Mouse (Mus musculus) limb, embryonic 14.5 days (tissue): Measurements from ENCODE around the gene Gm11020. TPM values are rescaled to one million over a fixed set of nuclear protein-coding genes. Genes with fewer than 3 reads are reported as not detected.

ENCODE experiments used
- ATAC-seq: fragments of 200-750 bp; cut with Nextera tagmentation; 2 replicates; pipeline ENCODE4 v1.8.0; 2017; ENCODE audit warnings: low read depth, moderate number of reproducible peaks, moderate TSS enrichment; ENCODE audit not compliant: low FRiP score
- DNase-seq: peaks from one replicate; pipeline ENCODE4 v3.0.0-alpha.2; 2015; ENCODE audit warnings: low spot score
- H3K27ac ChIP-seq: fragments of 300-500 bp; sonication (generic); replicated peaks from 2 replicates; pipeline ENCODE4 v1.5.1; 2014; ENCODE audit warnings: low read depth, mild to moderate bottlenecking, low read length, moderate library complexity, mixed read lengths
- H3K27me3 ChIP-seq: fragments of 300-500 bp; sonication (generic); 2 replicates; pipeline ENCODE4 v1.6.1; 2014; ENCODE audit warnings: low read length, mixed read lengths; ENCODE audit not compliant: control insufficient read depth, insufficient read depth
- H3K36me3 ChIP-seq: fragments of 300-500 bp; sonication (generic); 2 replicates; pipeline ENCODE4 v1.6.1; 2014; ENCODE audit warnings: mild to moderate bottlenecking, low read length, moderate library complexity, mixed read lengths; ENCODE audit not compliant: control insufficient read depth, insufficient read depth
- H3K4me1 ChIP-seq: fragments of 300-500 bp; sonication (generic); 2 replicates; pipeline ENCODE4 v1.6.1; 2014; ENCODE audit warnings: antibody characterized with exemption, low read length, mixed read lengths; ENCODE audit not compliant: control insufficient read depth, insufficient read depth
- H3K4me2 ChIP-seq: fragments of 300-500 bp; sonication (generic); replicated peaks from 2 replicates; pipeline ENCODE4 v1.6.1; 2014; ENCODE audit warnings: low read depth, mild to moderate bottlenecking, low read length, moderate library complexity; ENCODE audit not compliant: severe bottlenecking
- H3K4me3 ChIP-seq: fragments of 300-500 bp; sonication (generic); replicated peaks from 2 replicates; pipeline ENCODE4 v1.5.1; 2014; ENCODE audit warnings: low read length
- H3K9ac ChIP-seq: fragments of 300-500 bp; sonication (generic); 2 replicates; pipeline ENCODE4 v1.6.1; 2014; ENCODE audit warnings: mild to moderate bottlenecking, low read depth, low read length, moderate library complexity; ENCODE audit not compliant: severe bottlenecking
- H3K9me3 ChIP-seq: fragments of 300-500 bp; sonication (generic); 2 replicates; pipeline ENCODE4 v1.6.1; 2016; ENCODE audit warnings: low read length; ENCODE audit not compliant: control insufficient read depth
- POLR2A ChIP-seq: fragments of 200-500 bp; IDR thresholded peaks from 2 replicates; pipeline ENCODE4 v1.8.0; 2012; ENCODE audit warnings: inconsistent platforms, mild to moderate bottlenecking, moderate library complexity, borderline replicate concordance; ENCODE audit not compliant: insufficient read depth, insufficient read length; ENCODE audit errors: extremely low read depth
- WGBS: fragments of 180-500 bp; shearing (Covaris S2); extraction: QIAGEN DNeasy Blood & Tissue Kit; methylation state at CpG from one replicate; pipeline ENCODE4 v1.1.7; 2014; 5-methylcytosine and 5-hydroxymethylcytosine counted together
- polyA plus RNA-seq, 2 experiments: library from polyadenylated mRNA; depleted of rRNA in 1 of 2; stranded (reverse) in 1 of 2; unstranded in 1 of 2; fragments of >200 nt; fragmentation: Nextera tagmentation in 1 of 2; extraction: Ambion mirVana in 1 of 2; gene quantifications; 2 replicates each; pipeline versions ENCODE4 v1.2.1 to v1.2.3; 2012 to 2014

Gm11020 gene
- polyA plus RNA-seq, 2 experiments = not detected

DNA sequence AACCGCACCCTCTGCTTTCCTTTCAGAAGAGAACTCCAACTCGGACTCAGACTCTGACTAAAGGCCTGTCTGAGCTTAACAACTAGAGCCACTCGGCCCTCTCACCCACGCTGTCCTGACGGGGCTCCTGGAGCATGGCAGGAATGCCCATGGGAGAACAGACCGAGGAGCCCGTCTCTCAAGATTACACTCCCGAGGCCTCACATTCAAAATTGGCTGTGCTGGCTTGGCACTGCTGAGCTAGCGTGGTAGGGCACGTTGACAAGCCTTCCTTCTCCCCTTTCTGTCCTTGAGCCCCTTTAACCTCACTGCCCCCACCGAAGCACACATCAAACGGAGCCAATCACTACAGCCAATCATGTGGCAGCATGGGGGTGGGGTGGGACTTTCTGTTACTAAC is 25.3 kb downstream of the Gm11020 start:
- Histone ChIP-seq H3K27me3 (no peaks in the 10 kb centered on the region), H3K36me3 (peaks cover 45% of the 10 kb centered on the region), H3K27ac (no peak overlapping the region), H3K4me3 (no peak overlapping the region), H3K9me3 (no peaks in the 10 kb centered on the region), H3K9ac (no peak overlapping the region), H3K4me1 (peaks cover 3% of the 10 kb centered on the region), H3K4me2 (no peak overlapping the region)
- DNase-seq (no peak), ATAC-seq (no peak)
- TF ChIP-seq POLR2A = no peak
- WGBS = 55% methylated on average over 12 of the region's 12 CpGs

DNA sequence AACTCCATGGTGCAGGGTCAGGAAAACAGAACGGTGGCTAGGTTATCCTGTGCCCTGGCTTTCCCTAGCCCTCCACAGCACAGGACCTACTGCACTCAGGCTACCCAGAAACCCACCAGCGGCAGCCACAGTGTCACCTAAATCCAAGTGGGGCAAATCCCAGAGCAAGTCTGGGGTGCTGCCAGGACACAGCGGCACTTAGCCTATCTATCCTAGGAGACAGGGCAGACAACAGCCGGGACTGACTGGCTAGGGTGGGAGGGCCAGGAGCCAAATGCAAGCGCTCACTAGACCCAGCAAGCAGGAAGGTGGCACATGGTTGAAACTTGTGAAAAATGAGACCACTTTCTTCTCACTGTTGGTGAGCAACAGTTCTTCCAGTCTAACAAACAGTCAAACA is 27.6 kb downstream of the Gm11020 start:
- Histone ChIP-seq H3K36me3 (peaks cover 52% of the 10 kb centered on the region), H3K4me2 (no peak overlapping the region), H3K4me1 (no peaks in the 10 kb centered on the region), H3K27ac (no peak overlapping the region), H3K9me3 (no peaks in the 10 kb centered on the region), H3K4me3 (no peak overlapping the region), H3K9ac (no peak overlapping the region), H3K27me3 (no peaks in the 10 kb centered on the region)
- WGBS = 87% methylated on average over 5 of the region's 5 CpGs
- no peak for TF ChIP-seq POLR2A
- no peak for DNase-seq
- no peak for ATAC-seq

DNA sequence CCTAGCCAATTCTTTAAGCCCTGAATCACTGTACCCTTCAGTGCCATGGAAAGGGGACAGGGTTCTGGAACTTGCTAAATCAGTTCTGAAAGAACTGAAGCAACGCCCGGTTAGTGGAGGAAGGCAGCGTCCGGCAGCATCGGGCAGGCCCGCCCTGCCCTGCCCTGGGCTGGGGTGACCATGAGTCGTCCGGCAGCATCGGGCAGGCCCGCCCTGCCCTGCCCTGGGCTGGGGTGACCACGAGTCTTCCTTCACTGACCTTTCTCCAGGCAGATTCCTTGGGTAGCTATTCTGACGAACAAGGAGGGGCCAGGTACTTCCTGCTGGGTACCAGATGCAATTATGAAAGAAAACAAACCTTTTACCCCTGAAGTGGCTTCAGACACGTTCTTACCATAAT is 28.7 kb downstream of the Gm11020 start:
- no peak overlapping the region for H3K27ac ChIP-seq
- no peak overlapping the region for H3K9ac ChIP-seq
- DNase-seq (no peak), ATAC-seq (no peak)
- H3K4me1 ChIP-seq = no peaks in the 10 kb centered on the region
- WGBS = 86% methylated on average over 13 of the region's 13 CpGs
- no peak overlapping the region for H3K4me3 ChIP-seq
- no peak overlapping the region for H3K4me2 ChIP-seq
- no peak for TF ChIP-seq POLR2A
- H3K27me3 ChIP-seq = no peaks in the 10 kb centered on the region
- peaks cover 54% of the 10 kb centered on the region for H3K36me3 ChIP-seq
- H3K9me3 ChIP-seq = no peaks in the 10 kb centered on the region

DNA sequence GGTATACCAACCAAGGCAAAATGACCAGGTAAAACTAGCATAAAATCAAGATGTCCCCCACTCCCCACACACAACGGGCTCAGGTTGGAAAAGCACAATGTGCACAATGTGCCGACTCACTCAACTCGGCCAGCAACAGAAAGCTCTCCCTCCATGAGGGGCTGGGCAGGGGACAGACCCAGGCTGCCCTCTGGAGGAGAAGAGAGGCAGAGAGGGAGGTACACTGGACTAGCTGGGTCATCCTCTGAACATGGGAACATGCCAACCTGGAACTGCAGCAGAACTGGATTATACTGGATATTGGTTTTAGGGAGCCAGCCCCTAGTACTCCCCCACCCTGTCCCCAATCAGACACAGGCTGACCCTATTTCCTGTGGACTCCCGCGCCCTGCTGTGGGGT is 31.8 kb downstream of the Gm11020 start:
- H3K9ac ChIP-seq = no peak overlapping the region
- H3K4me3 ChIP-seq = no peak overlapping the region
- H3K9me3 ChIP-seq = no peaks in the 10 kb centered on the region
- H3K27ac ChIP-seq = no peak overlapping the region
- peaks cover 40% of the 10 kb centered on the region for H3K36me3 ChIP-seq
- no peaks in the 10 kb centered on the region for H3K4me1 ChIP-seq
- no peak overlapping the region for H3K4me2 ChIP-seq
- no peak for TF ChIP-seq POLR2A
- no peak for DNase-seq
- no peaks in the 10 kb centered on the region for H3K27me3 ChIP-seq
- WGBS = 74% methylated on average over 5 of the region's 5 CpGs
- no peak for ATAC-seq

DNA sequence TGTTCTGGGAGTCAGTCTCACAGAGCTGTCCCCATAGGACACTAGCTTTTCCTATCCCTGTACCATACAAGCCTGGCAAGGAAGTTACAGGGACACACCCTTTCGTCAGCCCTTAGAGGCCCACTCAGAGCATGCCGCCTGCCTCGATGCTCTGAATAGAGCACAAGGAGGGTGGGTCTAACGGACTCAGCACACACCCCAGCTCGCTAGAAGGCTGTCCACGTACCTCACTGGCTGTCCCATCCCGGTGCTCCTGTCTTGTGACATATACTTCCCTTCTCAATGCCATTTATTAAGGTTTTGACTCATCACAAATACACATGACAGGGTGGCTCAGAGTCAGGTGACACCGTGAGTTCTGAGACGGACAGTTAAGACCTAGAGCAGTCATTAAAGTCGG is 33.1 kb downstream of the Gm11020 start:
- WGBS = 94% methylated on average over 10 of the region's 10 CpGs
- no peak overlapping the region for H3K27ac ChIP-seq
- H3K36me3 ChIP-seq = peaks cover 40% of the 10 kb centered on the region
- no peak for ATAC-seq
- no peaks in the 10 kb centered on the region for H3K4me1 ChIP-seq
- no peak for DNase-seq
- H3K9ac ChIP-seq = no peak overlapping the region
- no peak overlapping the region for H3K4me2 ChIP-seq
- H3K9me3 ChIP-seq = no peaks in the 10 kb centered on the region
- TF ChIP-seq POLR2A = no peak
- H3K4me3 ChIP-seq = no peak overlapping the region
- H3K27me3 ChIP-seq = no peaks in the 10 kb centered on the region

DNA sequence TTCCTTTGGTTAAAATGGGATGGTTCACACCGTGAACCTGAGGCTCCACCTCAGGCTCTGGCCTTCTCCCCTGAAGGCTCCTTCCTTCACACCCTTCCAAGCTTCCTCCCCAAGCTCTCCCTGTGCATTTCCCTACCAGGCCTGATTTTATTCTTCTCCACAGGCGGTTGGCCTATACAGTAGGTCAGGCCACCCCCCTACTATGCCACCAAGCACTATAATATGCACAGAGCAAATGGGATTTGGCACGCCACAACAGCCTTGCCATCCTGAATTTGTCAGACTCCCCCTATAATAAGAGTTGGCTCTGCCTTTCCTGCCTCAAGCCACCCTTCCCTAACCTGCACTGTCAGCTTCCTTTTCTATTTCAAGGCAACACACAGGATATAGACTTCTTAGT is 37.3 kb downstream of the Gm11020 start:
- Histone ChIP-seq H3K4me2 (no peak overlapping the region), H3K4me3 (no peak overlapping the region), H3K27me3 (no peaks in the 10 kb centered on the region), H3K9me3 (no peaks in the 10 kb centered on the region), H3K36me3 (peaks cover 37% of the 10 kb centered on the region), H3K9ac (no peak overlapping the region), H3K27ac (no peak overlapping the region), H3K4me1 (no peaks in the 10 kb centered on the region)
- no peak for ATAC-seq
- no peak for TF ChIP-seq POLR2A
- DNase-seq = no peak
- 82% methylated on average over 3 of the region's 3 CpGs for WGBS
